Mouse (Mus musculus): ENCODE data around the gene Bcl6. TPM values are rescaled to one million over a fixed set of nuclear protein-coding genes. Genes with fewer than 3 reads are reported as not detected.

Bcl6 gene
- polyA plus RNA-seq, 1 experiment from 2014 or later: 1.6 TPM

DNA sequence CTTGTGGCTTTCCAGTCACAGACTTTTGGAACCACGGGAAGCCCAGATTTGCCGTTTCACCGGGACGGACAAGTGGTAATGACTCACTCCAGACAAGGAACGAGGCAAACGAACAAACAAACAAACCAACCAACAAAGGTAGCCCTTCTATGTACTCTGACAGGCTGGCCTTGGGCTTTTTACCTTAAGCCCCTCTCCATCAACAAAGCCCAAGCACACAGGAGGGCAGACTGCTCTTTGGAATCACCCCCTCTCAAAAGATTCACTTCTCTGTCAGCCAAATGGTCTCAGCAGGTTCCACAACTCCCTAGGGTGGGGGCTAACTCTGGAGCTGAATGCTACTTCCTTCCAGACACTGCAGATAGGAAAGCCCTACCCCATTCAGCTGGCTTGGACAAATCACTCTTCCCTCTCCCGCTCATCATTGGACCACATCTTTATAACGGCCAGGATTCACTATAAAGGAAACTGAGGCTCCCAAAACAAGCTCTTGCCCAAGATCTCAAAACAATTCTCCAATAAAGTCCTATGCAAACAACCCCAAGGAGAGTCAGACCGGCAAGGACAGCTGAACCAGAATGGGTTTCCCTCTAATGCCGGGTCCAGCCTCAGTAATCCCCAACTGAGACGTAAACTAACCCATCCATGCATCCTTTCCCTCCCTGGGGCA, 8.3 kb downstream of the Bcl6 start:
- Histone ChIP-seq H3K9me3 (ENCODE audit: control insufficient read depth, low read length) (no peaks in the 10 kb centered on the region), H3K36me3 (ENCODE audit: control insufficient read depth, insufficient read depth, low read length) (0 out of 2 replicates have a peak, but pooled peaks cover 2% of the 10 kb centered on the region), H3K4me3 (ENCODE audit: low read length) (peak overlapping the region; percentile 52), H3K27me3 (ENCODE audit: control insufficient read depth, insufficient read depth, low read depth, low read length) (peaks cover 17% of the 10 kb centered on the region), H3K9ac (ENCODE audit: low read length) (peak overlapping the region; percentile 67), H3K4me2 (ENCODE audit: low read depth, low read length) (peak overlapping the region; percentile 96), H3K4me1 (replicated peaks; ENCODE audit: control insufficient read depth, insufficient read depth, low read length) (peaks cover 33% of the 10 kb centered on the region), H3K27ac (ENCODE audit: low read length) (no peak overlapping the region)
- WGBS: 21% methylated on average over 11 of the region's 11 CpGs
- no peak for ATAC-seq (ENCODE audit: low read depth)

DNA sequence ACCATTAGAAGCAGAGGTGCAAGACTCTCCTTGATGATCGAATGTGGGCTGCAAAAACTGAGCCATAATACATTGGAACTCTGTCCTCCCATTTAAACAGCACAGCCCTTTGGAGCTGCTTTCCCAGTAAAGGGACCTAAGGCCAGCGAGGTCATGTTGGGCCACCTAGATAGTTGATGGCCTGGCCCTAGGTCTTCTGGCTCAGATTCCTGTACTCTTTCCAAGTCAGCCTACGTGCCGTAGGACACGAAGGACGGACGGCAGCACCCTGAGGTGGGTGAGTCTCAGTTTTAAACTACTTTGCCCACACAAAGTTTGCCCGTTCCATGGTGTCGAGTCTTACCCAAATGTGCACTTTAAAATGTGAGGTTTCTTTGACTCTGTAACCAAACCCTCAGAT, 9.2 kb downstream of the Bcl6 start:
- no peak overlapping the region for H3K4me2 ChIP-seq (ENCODE audit: low read depth, low read length)
- no peaks in the 10 kb centered on the region for H3K9me3 ChIP-seq (ENCODE audit: control insufficient read depth, low read length)
- no peak overlapping the region for H3K4me3 ChIP-seq (ENCODE audit: low read length)
- no peak overlapping the region for H3K27ac ChIP-seq (ENCODE audit: low read length)
- H3K4me1 ChIP-seq (replicated peaks; ENCODE audit: control insufficient read depth, insufficient read depth, low read length): peaks cover 33% of the 10 kb centered on the region
- no peak overlapping the region for H3K9ac ChIP-seq (ENCODE audit: low read length)
- peaks cover 5% of the 10 kb centered on the region for H3K36me3 ChIP-seq (ENCODE audit: control insufficient read depth, insufficient read depth, low read length)
- peaks cover 17% of the 10 kb centered on the region for H3K27me3 ChIP-seq (ENCODE audit: control insufficient read depth, insufficient read depth, low read depth, low read length)
- 91% methylated on average over 9 of the region's 9 CpGs for WGBS
- ATAC-seq (ENCODE audit: low read depth): no peak

DNA sequence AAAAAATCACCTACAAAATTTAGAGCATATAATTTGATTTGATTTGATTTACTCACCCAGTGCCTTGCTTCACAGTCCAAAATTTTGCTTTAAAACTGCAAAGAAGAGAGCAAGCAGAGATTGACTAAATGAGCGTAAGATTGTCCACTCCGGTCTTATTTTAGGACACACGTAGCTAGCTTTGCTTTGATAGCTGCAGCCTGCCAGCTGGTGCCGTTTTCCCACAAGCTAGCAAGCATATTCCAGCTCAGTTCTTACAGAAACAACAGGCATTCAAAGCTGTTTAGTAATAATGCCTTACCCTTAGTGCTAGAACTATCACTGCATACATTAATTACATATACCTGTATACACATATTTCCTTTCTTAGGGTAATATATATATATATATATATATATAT, 10.2 kb downstream of the Bcl6 start:
- no peak for ATAC-seq (ENCODE audit: low read depth)
- WGBS: 76% methylated on average over 4 of the region's 4 CpGs
- H3K9me3 ChIP-seq (ENCODE audit: control insufficient read depth, low read length): no peaks in the 10 kb centered on the region
- H3K4me2 ChIP-seq (ENCODE audit: low read depth, low read length): no peak overlapping the region
- no peak overlapping the region for H3K9ac ChIP-seq (ENCODE audit: low read length)
- H3K36me3 ChIP-seq (ENCODE audit: control insufficient read depth, insufficient read depth, low read length): peaks cover 11% of the 10 kb centered on the region
- no peak overlapping the region for H3K27ac ChIP-seq (ENCODE audit: low read length)
- H3K4me3 ChIP-seq (ENCODE audit: low read length): no peak overlapping the region
- peaks cover 17% of the 10 kb centered on the region for H3K27me3 ChIP-seq (ENCODE audit: control insufficient read depth, insufficient read depth, low read depth, low read length)
- H3K4me1 ChIP-seq (replicated peaks; ENCODE audit: control insufficient read depth, insufficient read depth, low read length): peaks cover 26% of the 10 kb centered on the region

DNA sequence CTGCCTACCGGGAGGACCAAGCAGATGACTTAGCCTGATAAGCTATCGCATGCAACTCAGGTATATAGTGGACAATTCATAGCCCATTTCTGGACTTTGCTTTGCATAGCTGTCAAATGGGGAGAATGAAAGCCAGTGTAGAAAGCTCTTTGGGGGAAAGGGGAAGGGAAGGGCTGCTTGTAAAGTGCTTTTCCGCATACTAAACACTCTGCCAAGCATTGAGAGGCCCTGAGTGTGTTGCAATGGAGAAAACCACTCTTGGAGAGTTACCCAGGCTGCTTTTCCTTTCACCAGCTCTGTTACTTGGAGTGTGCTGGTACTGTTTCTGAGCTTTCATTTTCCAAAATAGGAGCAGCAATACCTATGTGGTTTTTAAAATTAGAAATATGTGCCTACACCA, 10.9 kb downstream of the Bcl6 start:
- Histone ChIP-seq H3K4me1 (replicated peaks; ENCODE audit: control insufficient read depth, insufficient read depth, low read length) (peaks cover 22% of the 10 kb centered on the region), H3K9me3 (ENCODE audit: control insufficient read depth, low read length) (no peaks in the 10 kb centered on the region), H3K4me2 (ENCODE audit: low read depth, low read length) (no peak overlapping the region), H3K9ac (ENCODE audit: low read length) (no peak overlapping the region), H3K27ac (ENCODE audit: low read length) (no peak overlapping the region), H3K27me3 (ENCODE audit: control insufficient read depth, insufficient read depth, low read depth, low read length) (peaks cover 17% of the 10 kb centered on the region), H3K4me3 (ENCODE audit: low read length) (no peak overlapping the region), H3K36me3 (ENCODE audit: control insufficient read depth, insufficient read depth, low read length) (peaks cover 11% of the 10 kb centered on the region)
- 70% methylated on average over 3 of the region's 3 CpGs for WGBS
- ATAC-seq (ENCODE audit: low read depth): 0 out of 2 replicates have a peak, but pooled peaks have one; percentile 15

DNA sequence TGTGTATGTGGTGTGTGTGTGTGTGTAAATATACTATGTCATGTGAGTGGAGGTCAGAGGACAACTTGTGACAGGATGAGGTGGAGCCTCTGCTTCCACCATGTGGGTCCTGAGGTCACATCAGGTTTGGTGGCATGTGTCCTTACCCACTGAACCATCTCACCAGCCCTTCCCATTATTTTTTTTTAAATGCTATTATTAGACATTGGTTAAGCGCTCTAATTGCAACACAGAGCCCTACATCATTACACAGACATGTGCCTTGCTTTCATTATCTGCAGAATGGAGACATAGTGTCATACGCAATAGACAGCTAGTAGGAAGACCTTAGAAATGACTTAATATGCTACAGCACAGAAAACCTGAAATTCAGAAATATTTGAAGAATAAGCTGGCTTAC, 12.5 kb downstream of the Bcl6 start:
- H3K9ac ChIP-seq (ENCODE audit: low read length): no peak overlapping the region
- H3K27me3 ChIP-seq (ENCODE audit: control insufficient read depth, insufficient read depth, low read depth, low read length): peaks cover 12% of the 10 kb centered on the region; the same call in 1 of the 2 replicates
- 91% methylated on average over 2 of the region's 2 CpGs for WGBS
- H3K4me1 ChIP-seq (replicated peaks; ENCODE audit: control insufficient read depth, insufficient read depth, low read length): peaks cover 11% of the 10 kb centered on the region
- ATAC-seq (ENCODE audit: low read depth): no peak
- H3K36me3 ChIP-seq (ENCODE audit: control insufficient read depth, insufficient read depth, low read length): peaks cover 14% of the 10 kb centered on the region
- H3K4me3 ChIP-seq (ENCODE audit: low read length): no peak overlapping the region
- no peak overlapping the region for H3K4me2 ChIP-seq (ENCODE audit: low read depth, low read length)
- H3K9me3 ChIP-seq (ENCODE audit: control insufficient read depth, low read length): no peaks in the 10 kb centered on the region
- no peak overlapping the region for H3K27ac ChIP-seq (ENCODE audit: low read length)

DNA sequence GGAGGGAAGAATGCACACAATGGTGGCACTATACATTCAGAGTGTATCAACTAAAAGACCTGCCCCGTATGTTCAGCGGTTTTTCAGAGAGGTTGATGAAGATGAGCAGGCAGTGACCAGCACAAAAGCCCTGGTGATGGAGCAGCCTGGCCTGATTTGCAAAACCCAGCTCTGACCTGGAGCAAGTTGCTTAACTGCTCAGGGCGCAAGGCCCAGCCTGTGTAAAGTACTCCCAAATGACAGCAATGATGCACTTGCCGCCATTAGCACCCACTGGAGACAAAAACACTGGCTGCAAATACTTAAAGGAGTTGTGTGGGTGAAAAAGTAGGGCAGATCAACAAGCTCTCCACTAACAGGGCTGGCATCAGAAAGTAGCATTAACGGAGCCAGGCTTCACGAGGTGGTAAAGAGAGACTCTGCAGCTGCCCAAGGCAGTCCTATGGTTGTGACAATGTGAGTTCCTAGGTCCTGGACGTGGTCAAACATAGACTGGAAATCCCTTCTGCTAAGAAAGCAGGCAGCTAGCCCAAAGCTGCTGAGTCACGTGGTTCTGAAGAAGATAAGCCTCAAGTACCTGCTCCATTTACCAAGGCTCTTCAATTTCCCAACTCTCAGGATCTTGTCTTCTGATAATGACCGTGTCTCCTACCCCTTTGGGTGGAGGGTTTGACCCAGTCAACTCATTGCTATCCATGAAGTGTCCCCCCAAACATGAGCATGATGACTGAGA, 14.9 kb downstream of the Bcl6 start:
- Histone ChIP-seq H3K4me2 (ENCODE audit: low read depth, low read length) (no peak overlapping the region), H3K36me3 (ENCODE audit: control insufficient read depth, insufficient read depth, low read length) (peaks cover 14% of the 10 kb centered on the region), H3K4me1 (replicated peaks; ENCODE audit: control insufficient read depth, insufficient read depth, low read length) (no peaks in the 10 kb centered on the region; the same call in 1 of the 2 replicates), H3K27me3 (ENCODE audit: control insufficient read depth, insufficient read depth, low read depth, low read length) (no peaks in the 10 kb centered on the region), H3K27ac (ENCODE audit: low read length) (no peak overlapping the region), H3K9ac (ENCODE audit: low read length) (no peak overlapping the region), H3K4me3 (ENCODE audit: low read length) (no peak overlapping the region), H3K9me3 (ENCODE audit: control insufficient read depth, low read length) (no peaks in the 10 kb centered on the region)
- 75% methylated on average over 9 of the region's 9 CpGs for WGBS
- ATAC-seq (ENCODE audit: low read depth): no peak

- Histone ChIP-seq H3K9me3 (ENCODE audit: control insufficient read depth, low read length) (no peaks in the 10 kb centered on the region), H3K27ac (ENCODE audit: low read length) (no peak overlapping the region), H3K27me3 (ENCODE audit: control insufficient read depth, insufficient read depth, low read depth, low read length) (no peaks in the 10 kb centered on the region), H3K36me3 (ENCODE audit: control insufficient read depth, insufficient read depth, low read length) (peaks cover 19% of the 10 kb centered on the region), H3K4me1 (replicated peaks; ENCODE audit: control insufficient read depth, insufficient read depth, low read length) (no peaks in the 10 kb centered on the region; the same call in 1 of the 2 replicates), H3K4me3 (ENCODE audit: low read length) (no peak overlapping the region), H3K4me2 (ENCODE audit: low read depth, low read length) (no peak overlapping the region), H3K9ac (ENCODE audit: low read length) (no peak overlapping the region)
- ATAC-seq (ENCODE audit: low read depth): no peak
- WGBS: 80% methylated on average over 11 of the region's 11 CpGs
Measured at GRCm38 (mm10) chr16:23972901-23973300, 15.8 kb downstream of the Bcl6 start.

- peaks cover 24% of the 10 kb centered on the region for H3K36me3 ChIP-seq (ENCODE audit: control insufficient read depth, insufficient read depth, low read length)
- H3K27me3 ChIP-seq (ENCODE audit: control insufficient read depth, insufficient read depth, low read depth, low read length): no peaks in the 10 kb centered on the region
- H3K9me3 ChIP-seq (ENCODE audit: control insufficient read depth, low read length): no peaks in the 10 kb centered on the region
- no peak overlapping the region for H3K9ac ChIP-seq (ENCODE audit: low read length)
- ATAC-seq (ENCODE audit: low read depth): no peak
- WGBS: 71% methylated on average over 20 of the region's 20 CpGs
- no peak overlapping the region for H3K4me3 ChIP-seq (ENCODE audit: low read length)
- H3K4me2 ChIP-seq (ENCODE audit: low read depth, low read length): no peak overlapping the region
- H3K27ac ChIP-seq (ENCODE audit: low read length): no peak overlapping the region
- H3K4me1 ChIP-seq (replicated peaks; ENCODE audit: control insufficient read depth, insufficient read depth, low read length): no peaks in the 10 kb centered on the region; the same call in 1 of the 2 replicates
Measured at GRCm38 (mm10) chr16:23972126-23972740, 16.4 kb downstream of the Bcl6 start.

GRCm38 (mm10) chr16:23969919-23970318, 18.7 kb downstream of the Bcl6 start:
- H3K27ac ChIP-seq (ENCODE audit: low read length): peak overlapping the region; percentile 69; the same call in 1 of the 2 replicates
- ATAC-seq (ENCODE audit: low read depth): peak; percentile 64

More at GRCm38 (mm10) chr16:23969919-23970318, 18.7 kb downstream of the Bcl6 start:
- no peak overlapping the region for H3K4me2 ChIP-seq (ENCODE audit: low read depth, low read length)
- WGBS: 60% methylated on average over 14 of the region's 14 CpGs
- no peak overlapping the region for H3K4me3 ChIP-seq (ENCODE audit: low read length)
- H3K36me3 ChIP-seq (ENCODE audit: control insufficient read depth, insufficient read depth, low read length): peaks cover 24% of the 10 kb centered on the region
- no peaks in the 10 kb centered on the region; the same call in 1 of the 2 replicates for H3K4me1 ChIP-seq (replicated peaks; ENCODE audit: control insufficient read depth, insufficient read depth, low read length)
- no peaks in the 10 kb centered on the region for H3K9me3 ChIP-seq (ENCODE audit: control insufficient read depth, low read length)
- no peaks in the 10 kb centered on the region for H3K27me3 ChIP-seq (ENCODE audit: control insufficient read depth, insufficient read depth, low read depth, low read length)
- no peak overlapping the region for H3K9ac ChIP-seq (ENCODE audit: low read length)

Measured in lung, embryonic 16.5 days (tissue).